Mouse (Mus musculus) Patski (cell line): ENCODE data around the gene Trim72. TPM values are rescaled to one million over a fixed set of nuclear protein-coding genes. Genes with fewer than 3 reads are reported as not detected.
"Not testable (repeated sequence)": the region's sequence is repeated elsewhere in the genome, so short reads cannot be mapped to it uniquely, and the experiment has no call there.

ENCODE experiments used
- ATAC-seq: fragments of 100-300 bp; one replicate; pipeline ENCODE4 v1.8.0; 2021
- CTCF ChIA-PET: fragments of 350-600 bp; sonication (Branson Sonifier 250); formaldehyde crosslinking; loops from one replicate; lab custom pipeline; 2022; ENCODE audit warnings: inconsistent platforms; lab: Charles Lee
- POLR2A ChIA-PET: fragments of 350-600 bp; sonication (Branson Sonifier 250); formaldehyde crosslinking; loops from one replicate; lab custom pipeline; 2022; ENCODE audit warnings: antibody characterized with exemption, inconsistent platforms; lab: Charles Lee
- DNase-seq: peaks from one replicate; pipeline ENCODE4 v3.0.0-alpha.2; 2011; ENCODE audit warnings: low read depth, low spot score
- H3K27me3 ChIP-seq: fragments of 371-371 bp; one replicate; pipeline ENCODE4 v1.5.1; 2021
- CTCF ChIP-seq: fragments of 100-300 bp; IDR thresholded peaks from one replicate; pipeline ENCODE4 v1.5.1; 2021
- in situ Hi-C: fragments of 300-500 bp; cut with MboI; formaldehyde crosslinking; loops from 3 replicates; pipeline ENCODE4 v1.11.1; 2018; ENCODE audit warnings: low pct_unique_long_range_greater_than_20kb, mixed read lengths
- polyA plus RNA-seq: library from polyadenylated mRNA; unstranded; gene quantifications from one replicate; pipeline ENCODE4 v1.2.3, GENCODE M21; 2021

The Trim72 gene
- polyA plus RNA-seq, 1 experiment from 2014 or later = 0.17 TPM

DNA sequence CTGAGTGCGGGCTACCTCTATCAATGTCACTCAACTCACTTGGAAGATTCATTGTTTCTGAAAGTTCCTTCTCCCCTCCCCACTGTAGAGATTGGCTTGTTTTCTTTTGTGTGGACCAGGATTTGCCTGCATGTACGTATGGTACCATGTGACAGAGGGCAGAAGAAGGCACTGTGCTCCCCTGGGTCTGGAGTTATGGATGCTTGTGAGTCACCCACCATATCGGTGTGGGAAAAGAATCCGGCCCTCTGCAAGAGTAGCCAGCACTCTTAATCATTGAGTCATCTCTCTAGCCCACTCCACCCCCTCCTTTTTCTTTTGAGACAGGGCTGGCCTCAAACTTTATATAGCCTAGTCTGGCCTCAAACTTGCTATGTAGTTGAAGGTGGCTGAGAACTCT, 21.2 kb downstream of the Trim72 start:
- in situ Hi-C loops = no loop called here
- DNase-seq (peak; percentile 9), ATAC-seq (peak; percentile 35)
- CTCF ChIA-PET = no interaction called here
- POLR2A ChIA-PET = no interaction called here
- no peaks in the 10 kb centered on the region for H3K27me3 ChIP-seq
- TF ChIP-seq CTCF = no peak

DNA sequence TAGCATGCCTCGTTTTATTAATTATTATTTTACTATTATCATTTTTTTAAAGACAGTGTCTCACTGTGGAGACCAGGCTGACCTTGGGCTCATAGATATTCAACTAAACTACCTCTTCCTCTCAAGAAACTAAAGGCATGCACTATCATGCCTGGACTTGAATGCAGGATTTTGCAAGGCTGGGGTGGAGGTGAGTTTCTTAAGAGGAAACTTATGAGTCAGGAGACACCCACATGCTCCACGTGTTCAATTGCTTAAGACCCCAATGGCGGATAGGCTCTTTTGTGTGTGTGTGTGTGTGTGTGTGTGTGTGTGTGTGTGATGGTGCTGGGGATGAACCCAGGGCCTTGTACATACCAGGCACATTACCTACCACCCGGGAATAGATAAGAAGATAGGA, 21.6 kb downstream of the Trim72 start:
- no peak for ATAC-seq
- no peak for TF ChIP-seq CTCF
- ChIA-PET CTCF (no interaction called here), POLR2A (no interaction called here)
- H3K27me3 ChIP-seq = no peaks in the 10 kb centered on the region
- in situ Hi-C loops = no loop called here
- DNase-seq = no peak

DNA sequence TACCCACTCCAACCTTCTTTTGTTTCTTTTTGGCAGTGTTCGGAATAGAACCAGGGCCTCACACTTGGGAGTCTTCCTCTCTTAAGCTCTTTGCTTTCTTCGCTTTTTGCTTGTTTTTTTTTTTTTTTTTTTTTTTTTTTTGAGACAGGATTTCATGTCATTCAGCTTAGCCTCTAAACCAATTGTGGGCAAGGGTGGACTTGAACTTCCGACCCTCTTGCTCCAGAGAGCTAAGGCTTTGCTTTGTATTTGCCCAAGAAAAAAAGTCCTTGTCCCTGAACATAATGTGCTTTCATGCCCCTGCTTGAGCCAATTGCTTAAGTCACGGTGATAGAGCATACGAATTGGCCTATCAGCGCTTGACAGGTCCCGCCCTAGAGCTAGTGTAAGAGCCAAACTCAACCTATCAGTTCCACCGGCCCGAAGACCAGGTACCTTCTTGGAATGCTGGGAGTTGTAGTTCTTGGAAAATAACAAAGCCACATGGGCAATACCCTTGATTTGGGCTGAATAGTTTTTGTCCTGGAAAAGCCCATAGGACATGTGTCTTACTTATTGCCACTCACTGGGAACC, 27.7 kb downstream of the Trim72 start:
- ATAC-seq (no peak), DNase-seq (no peak)
- H3K27me3 ChIP-seq = no peaks in the 10 kb centered on the region
- ChIA-PET POLR2A (no interaction called here), CTCF (no interaction called here)
- in situ Hi-C loops = no loop called here
- TF ChIP-seq CTCF = no peak

DNA sequence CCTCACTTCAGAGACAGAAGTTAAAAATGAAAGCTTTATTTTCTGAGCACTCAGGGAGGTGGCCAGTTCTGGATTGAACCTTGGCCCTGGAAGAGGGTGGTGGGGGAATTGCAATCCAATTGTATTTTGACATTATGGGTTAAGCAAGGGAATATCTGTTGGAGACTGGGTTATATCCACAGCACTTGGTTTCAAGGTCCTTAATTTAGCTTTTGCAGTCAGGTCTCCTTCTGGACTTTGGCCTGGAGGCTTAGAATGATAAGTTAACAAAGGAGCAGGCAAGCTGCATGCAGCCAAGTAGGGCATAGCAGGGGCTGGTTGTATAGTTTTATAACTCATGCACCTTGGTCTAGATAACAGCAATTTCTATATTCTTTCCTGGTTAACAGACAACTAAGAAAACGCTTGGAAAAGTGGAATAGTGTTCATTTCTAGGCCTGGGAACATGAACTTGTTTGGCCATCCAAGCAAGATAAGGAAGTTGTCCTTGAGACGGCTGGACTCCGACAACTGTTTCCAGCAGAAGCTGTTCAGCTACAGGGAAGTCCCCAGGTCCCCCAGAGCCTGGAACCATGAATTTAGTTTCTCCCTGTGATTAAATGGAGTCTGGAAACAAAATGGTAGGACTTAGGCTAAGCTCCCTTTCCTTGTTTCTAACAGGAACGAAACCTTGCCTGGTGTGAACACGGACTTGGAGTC, 28.7 kb downstream of the Trim72 start:
- no peak for DNase-seq
- ChIA-PET CTCF (no interaction called here), POLR2A (no interaction called here)
- no peaks in the 10 kb centered on the region for H3K27me3 ChIP-seq
- in situ Hi-C loops = no loop called here
- TF ChIP-seq CTCF = no peak
- ATAC-seq = no peak

DNA sequence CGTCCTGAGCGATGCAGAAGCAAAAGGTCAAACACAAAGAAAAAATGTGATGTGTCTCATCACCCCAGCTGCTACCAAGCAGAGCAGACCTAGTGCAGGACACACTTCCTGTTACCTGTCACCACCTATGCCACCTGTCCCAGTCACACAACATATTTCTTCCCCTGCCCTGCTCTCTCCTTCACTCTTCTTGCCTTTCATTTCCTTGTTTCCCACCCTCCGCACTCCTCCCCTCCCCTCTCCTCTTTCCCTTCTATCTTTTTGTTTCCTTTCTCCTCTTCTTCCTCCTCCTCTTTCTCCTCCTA, 29.2 kb downstream of the Trim72 start:
- ChIA-PET POLR2A (no interaction called here), CTCF (no interaction called here)
- ATAC-seq (no peak), DNase-seq (no peak)
- H3K27me3 ChIP-seq = no peaks in the 10 kb centered on the region
- no peak for TF ChIP-seq CTCF
- in situ Hi-C loops = no loop called here

DNA sequence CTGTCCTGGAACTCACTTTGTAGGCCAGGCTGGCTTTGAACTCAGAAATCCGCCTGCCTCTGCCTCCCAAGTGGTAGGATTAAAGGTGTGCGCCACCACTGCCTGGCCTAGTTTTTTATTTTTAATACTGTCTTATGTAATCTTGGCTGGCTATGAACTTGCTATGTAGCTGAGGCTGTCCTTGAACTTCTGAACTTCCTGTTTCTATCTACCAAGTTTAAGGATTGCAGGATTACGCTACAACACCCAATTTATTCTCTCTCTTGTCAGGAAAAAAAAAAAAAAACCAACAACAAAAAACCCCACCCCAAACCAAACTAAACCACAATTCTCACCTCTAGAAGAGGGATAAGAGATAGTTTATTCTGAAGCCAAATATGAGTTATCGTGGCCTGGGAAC, 29.9 kb downstream of the Trim72 start:
- ChIA-PET POLR2A (no interaction called here), CTCF (no interaction called here)
- no peak for DNase-seq
- no peak for TF ChIP-seq CTCF
- no peak for ATAC-seq
- no peaks in the 10 kb centered on the region for H3K27me3 ChIP-seq
- in situ Hi-C loops = no loop called here

DNA sequence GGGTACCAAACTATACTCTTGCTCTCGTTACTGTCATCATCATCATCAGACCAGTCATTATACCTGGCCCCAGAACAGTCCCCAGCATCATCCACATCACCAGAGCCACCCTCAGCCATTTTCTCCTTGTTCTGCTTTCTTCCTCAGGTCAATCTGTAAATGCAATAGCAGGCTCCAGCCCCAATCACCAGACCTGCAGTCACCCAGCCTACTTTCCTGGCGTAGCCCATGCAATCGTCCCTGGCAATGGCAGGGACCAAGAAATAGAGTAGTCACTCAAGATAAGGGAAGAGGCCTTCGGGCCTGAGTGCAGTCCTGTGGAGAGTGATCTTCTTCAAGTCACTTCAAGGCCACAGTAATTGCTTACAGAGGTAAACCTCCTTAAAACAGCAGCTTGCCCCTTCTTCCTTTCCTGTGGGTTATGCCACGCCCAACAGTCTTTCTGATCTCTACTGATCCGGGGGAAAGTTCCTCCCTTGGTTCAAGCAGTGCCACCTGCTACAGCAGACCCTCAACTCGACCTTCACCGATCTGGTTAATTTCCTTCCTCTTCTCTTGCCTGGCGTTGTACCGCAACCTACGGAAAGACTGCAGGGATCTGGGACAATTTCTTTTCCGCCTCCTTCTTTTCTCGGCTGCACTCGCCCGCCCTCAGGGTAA, 38.5 kb downstream of the Trim72 start:
- H3K27me3 ChIP-seq, POLR2A ChIA-PET, DNase-seq, CTCF ChIA-PET, in situ Hi-C loops, ATAC-seq: not testable (repeated sequence)

DNA sequence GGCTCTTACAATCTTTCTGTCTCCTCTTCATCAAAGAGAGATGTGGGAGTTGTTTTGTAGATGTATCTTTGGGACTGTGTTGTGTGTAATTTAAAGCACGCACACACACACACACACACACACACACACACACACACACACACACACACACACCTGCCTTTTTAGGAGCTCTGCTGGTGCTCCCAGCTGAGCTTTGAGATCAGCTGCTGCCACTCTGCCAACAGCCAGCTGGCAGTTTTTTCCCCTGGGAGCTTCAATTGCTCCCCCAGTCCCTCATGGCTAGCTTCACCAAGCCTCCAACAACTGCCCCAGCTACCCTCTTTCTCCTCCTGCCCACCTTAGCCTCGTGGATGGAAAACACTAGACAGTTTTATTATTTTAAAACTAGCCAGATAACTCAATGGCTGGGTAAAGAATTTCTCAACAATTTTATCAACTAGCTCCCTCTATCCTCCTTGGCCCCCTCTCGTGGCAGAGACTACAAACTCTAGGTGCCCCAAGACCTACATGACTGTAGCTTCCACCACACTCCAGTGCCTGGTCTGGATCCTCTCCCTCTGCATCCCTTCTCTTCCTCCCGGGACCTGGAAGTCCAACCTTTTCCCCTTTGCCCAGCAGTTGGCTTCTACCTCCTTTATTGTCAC, 40.5 kb downstream of the Trim72 start:
- H3K27me3 ChIP-seq = peaks cover 3% of the 10 kb centered on the region
- ChIA-PET CTCF (no interaction called here), POLR2A (no interaction called here)
- in situ Hi-C loops = no loop called here
- ATAC-seq (no peak), DNase-seq (no peak)
- no peak for TF ChIP-seq CTCF

DNA sequence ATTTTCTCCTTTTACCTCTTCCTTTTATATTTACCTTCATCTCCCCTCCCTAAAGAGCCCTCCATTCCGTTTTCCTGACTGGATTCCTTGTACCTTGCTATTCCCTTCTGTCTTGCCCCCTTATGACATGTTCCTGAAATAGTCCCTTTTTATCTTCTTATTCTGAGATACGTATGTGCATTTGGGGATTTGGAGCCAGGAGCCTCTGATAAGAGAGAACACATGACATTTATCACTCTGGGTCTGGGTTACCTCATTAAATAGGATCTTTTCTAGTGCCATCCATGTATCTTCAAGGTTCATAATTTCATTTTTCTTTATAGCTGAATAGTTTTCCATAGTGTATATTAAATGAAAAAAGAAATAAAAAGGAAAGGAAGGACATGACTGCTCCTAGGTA, 41.9 kb downstream of the Trim72 start:
- DNase-seq = no peak
- CTCF ChIA-PET = no interaction called here
- no peak for ATAC-seq
- no peak for TF ChIP-seq CTCF
- H3K27me3 ChIP-seq = peaks cover 3% of the 10 kb centered on the region
- POLR2A ChIA-PET = no interaction called here
- in situ Hi-C loops = no loop called here

DNA sequence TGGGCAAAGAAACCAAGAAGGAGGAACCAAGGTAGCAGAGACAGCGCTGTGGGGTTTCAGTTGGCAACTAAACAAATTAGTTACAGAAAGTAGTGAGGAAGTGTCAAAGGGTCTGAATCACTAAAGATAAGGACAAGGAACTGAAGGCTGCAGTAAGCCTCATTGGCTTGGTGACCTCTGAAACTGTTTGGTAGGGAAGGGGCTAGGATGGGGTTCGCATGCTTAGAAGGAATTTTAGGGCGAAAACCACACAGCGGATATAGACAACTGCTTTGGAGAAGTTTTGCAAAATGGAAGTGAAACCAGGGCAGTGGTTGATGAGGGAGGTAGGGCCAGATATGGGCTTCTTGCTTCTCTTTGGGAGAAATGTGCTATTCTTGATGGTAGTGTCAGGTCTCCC, 45.1 kb downstream of the Trim72 start:
- ATAC-seq (no peak), DNase-seq (no peak)
- in situ Hi-C loops = no loop called here
- peaks cover 3% of the 10 kb centered on the region for H3K27me3 ChIP-seq
- CTCF ChIA-PET = no interaction called here
- POLR2A ChIA-PET = no interaction called here
- no peak for TF ChIP-seq CTCF

DNA sequence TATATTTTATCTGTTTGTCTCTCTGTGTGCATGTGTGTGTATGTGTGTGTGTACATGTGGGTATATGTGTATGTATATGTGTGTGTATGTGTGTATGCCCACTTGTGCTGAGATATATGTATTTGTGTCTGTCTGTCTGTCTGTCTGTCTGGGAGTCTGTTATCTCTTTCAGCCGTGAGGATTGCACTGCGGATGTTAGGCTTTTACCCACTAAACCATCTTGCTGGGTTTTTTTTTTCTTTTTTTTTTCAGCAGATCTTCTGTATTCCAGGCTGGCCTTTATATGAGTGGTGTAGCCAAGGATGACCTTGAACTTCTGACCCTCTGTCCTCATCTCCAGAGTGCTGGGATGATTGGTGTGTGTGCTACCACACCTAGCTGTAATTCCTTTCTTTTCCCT, 45.5 kb downstream of the Trim72 start:
- DNase-seq (no peak), ATAC-seq (no peak)
- in situ Hi-C loops = no loop called here
- H3K27me3 ChIP-seq = peaks cover 3% of the 10 kb centered on the region
- no peak for TF ChIP-seq CTCF
- ChIA-PET POLR2A (no interaction called here), CTCF (no interaction called here)
